9 mouse cellular contexts compared by ENCODE assay signal in the genomic region with DNA sequence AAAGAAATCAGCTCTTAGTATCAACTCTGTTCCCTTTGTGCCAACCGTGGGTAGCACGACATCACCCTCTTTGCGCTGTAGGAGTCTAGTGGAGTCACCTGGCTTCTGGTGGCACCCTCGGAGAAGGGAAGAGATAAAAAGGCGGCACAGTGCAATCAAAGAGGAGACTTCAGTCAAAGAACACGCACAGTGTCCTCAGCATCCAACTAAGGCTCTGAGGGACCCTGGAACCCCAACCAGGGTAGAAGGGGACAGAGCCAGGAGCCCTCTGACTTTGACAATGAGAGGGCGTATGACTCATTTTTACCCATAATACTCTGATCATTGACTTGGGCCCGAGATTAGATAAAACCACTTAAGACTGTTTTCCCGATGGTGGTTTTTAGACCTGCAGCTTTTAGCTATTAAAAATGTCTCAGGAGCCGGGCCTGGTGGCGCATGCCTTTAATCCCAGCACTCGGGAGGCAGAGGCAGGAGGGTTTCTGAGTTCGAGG.
DNase-seq lines count a peak whose midpoint lies in the region; ATAC-seq and TF ChIP-seq lines count a peak whose summit lies in the region.
"Had no signal": no experiment of that assay in that cellular context is flagged by ENCODE, and none has a peak within 500 bp of the region (broad histone marks: within the 10 kb centered on the region; RNA-seq: fewer than 3 reads in every experiment).

No protein-coding gene starts in this region.

- no peak overlapping the region for H3K9ac ChIP-seq in heart, embryonic 14.5 days (ENCODE audit: low read length)
- H3K9ac ChIP-seq in MEL (ENCODE audit: control insufficient read depth, low read depth, low read length, poor library complexity, severe bottlenecking), result no peak overlapping the region
- no peak overlapping the region for H3K9ac ChIP-seq in hindbrain, embryonic 14.5 days
- no peak overlapping the region for H3K9ac ChIP-seq in midbrain, embryonic 14.5 days (replicated peaks; ENCODE audit: low read length)

- no peak for TF ChIP-seq RAD21 in MEL (IDR thresholded peaks at IDR 0.05; ENCODE audit: low read depth, low read length)

- H3K4me1 ChIP-seq in heart, embryonic 14.5 days (ENCODE audit: control insufficient read depth in 2 of 2, insufficient read depth in 2 of 2, low read length in 2 of 2), result peaks cover 19 to 22% of the 10 kb centered on the region in 2 experiments
- peaks cover 0 to 21% of the 10 kb centered on the region in 2 experiments; a peak in 3 of 4 replicates for H3K4me1 ChIP-seq in MEL (ENCODE audit: control insufficient read depth in 1 of 2, insufficient read depth in 2 of 2, low read length in 2 of 2)
- peaks cover 12% of the 10 kb centered on the region for H3K4me1 ChIP-seq in hindbrain, embryonic 14.5 days (replicated peaks; ENCODE audit: control insufficient read depth, insufficient read depth, low read length)
- H3K4me1 ChIP-seq in midbrain, embryonic 14.5 days (ENCODE audit: control insufficient read depth, insufficient read depth, low read length), result 0 out of 2 replicates have a peak, but pooled peaks cover 3% of the 10 kb centered on the region

- no peaks in the 10 kb centered on the region for H3K79me2 ChIP-seq in MEL (ENCODE audit: control insufficient read depth, insufficient read depth, low read length, poor library complexity)

- no peak overlapping the region for H3K4me2 ChIP-seq in heart, embryonic 14.5 days (ENCODE audit: low read length)
- H3K4me2 ChIP-seq in hindbrain, embryonic 14.5 days (replicated peaks), result no peak overlapping the region
- no peak overlapping the region for H3K4me2 ChIP-seq in midbrain, embryonic 14.5 days (ENCODE audit: low read length)

- H3K4me3 ChIP-seq in heart, embryonic 14.5 days (ENCODE audit: control insufficient read depth in 1 of 2, insufficient read depth in 1 of 2, low read depth in 1 of 2, low read length in 2 of 2), result no peak overlapping the region
- no peak overlapping the region for H3K4me3 ChIP-seq in MEL (ENCODE audit: control insufficient read depth in 1 of 2, insufficient read depth in 1 of 2, low read depth in 2 of 2, low read length in 2 of 2)
- no peak overlapping the region for H3K4me3 ChIP-seq in hindbrain, embryonic 14.5 days (replicated peaks; ENCODE audit: low read length)
- H3K4me3 ChIP-seq in midbrain, embryonic 14.5 days (replicated peaks; ENCODE audit: low read depth, low read length), result no peak overlapping the region
- H3K4me3 ChIP-seq: left cerebral cortex, adult 2 months had no signal

- DNase-seq in heart, adult 11 months, result no peak
- peak; percentile 30 for DNase-seq in MEL (ENCODE audit: low read depth, low spot score)
- no peak for DNase-seq in hindbrain, embryonic 14.5 days (ENCODE audit: low spot score)
- DNase-seq in midbrain, embryonic 14.5 days, result no peak
- DNase-seq in adrenal gland, postnatal 25 days, result no peak
- DNase-seq in adrenal gland, postnatal 4 days (ENCODE audit: low spot score in 2 of 2), result no peak
- no peak for DNase-seq in embryo, embryonic 10 days (ENCODE audit: low spot score)

- no peak for TF ChIP-seq POLR2A in MEL (IDR thresholded peaks at IDR 0.05; ENCODE audit: control insufficient read depth in 1 of 2, insufficient read depth in 1 of 2, low read depth in 1 of 2, low read length in 2 of 2, poor library complexity in 1 of 2)

- no peak for TF ChIP-seq CTCF in MEL (IDR thresholded peaks at IDR 0.05 in 2 of 3, conservative IDR thresholded peaks at IDR 0.05 in 1 of 3; ENCODE audit: control insufficient read depth in 1 of 3, insufficient read depth in 1 of 3, low read depth in 2 of 3, low read length in 3 of 3, poor library complexity in 1 of 3, severe bottlenecking in 1 of 3)

- H3K9me3 ChIP-seq in heart, embryonic 14.5 days (ENCODE audit: control insufficient read depth, low read length), result no peaks in the 10 kb centered on the region
- no peaks in the 10 kb centered on the region for H3K9me3 ChIP-seq in MEL (replicated peaks; ENCODE audit: insufficient read depth, low read length)
- H3K9me3 ChIP-seq in hindbrain, embryonic 14.5 days (ENCODE audit: control insufficient read depth, low read length), result no peaks in the 10 kb centered on the region
- no peaks in the 10 kb centered on the region for H3K9me3 ChIP-seq in midbrain, embryonic 14.5 days (ENCODE audit: control insufficient read depth, low read length)

- no peaks in the 10 kb centered on the region for H3K27me3 ChIP-seq in heart, embryonic 14.5 days (ENCODE audit: control insufficient read depth, insufficient read depth, low read length)
- H3K27me3 ChIP-seq in MEL (ENCODE audit: control insufficient read depth in 1 of 2, insufficient read depth in 2 of 2, low read length in 2 of 2), result no peaks in the 10 kb centered on the region
- H3K27me3 ChIP-seq in hindbrain, embryonic 14.5 days (ENCODE audit: control insufficient read depth, insufficient read depth, low read length), result no peaks in the 10 kb centered on the region
- no peaks in the 10 kb centered on the region for H3K27me3 ChIP-seq in midbrain, embryonic 14.5 days (ENCODE audit: control insufficient read depth, insufficient read depth, low read length)

- WGBS in heart, embryonic 14.5 days, result 46% methylated on average over 13 of the region's 13 CpGs
- 90% methylated on average over 13 of the region's 13 CpGs for WGBS in hindbrain, embryonic 14.5 days
- 90% methylated on average over 13 of the region's 13 CpGs for WGBS in midbrain, embryonic 14.5 days

- no peaks in the 10 kb centered on the region for H3K36me3 ChIP-seq in heart, embryonic 14.5 days (ENCODE audit: control insufficient read depth, insufficient read depth, low read length)
- H3K36me3 ChIP-seq in MEL (ENCODE audit: control insufficient read depth in 1 of 2, insufficient read depth in 2 of 2, low read length in 2 of 2), result peaks cover 0 to 9% of the 10 kb centered on the region in 2 experiments; a peak in 2 of 4 replicates
- H3K36me3 ChIP-seq in hindbrain, embryonic 14.5 days (replicated peaks; ENCODE audit: control insufficient read depth, insufficient read depth), result no peaks in the 10 kb centered on the region
- no peaks in the 10 kb centered on the region for H3K36me3 ChIP-seq in midbrain, embryonic 14.5 days (ENCODE audit: control insufficient read depth, insufficient read depth, low read length)

- ATAC-seq in heart, embryonic 14.5 days (ENCODE audit: insufficient number of reproducible peaks, insufficient read depth, low FRiP score, low read depth), result no peak
- no peak for ATAC-seq in hindbrain, embryonic 14.5 days (ENCODE audit: low FRiP score)
- ATAC-seq in midbrain, embryonic 14.5 days (ENCODE audit: low FRiP score, low TSS enrichment), result no peak

- peak in 1 of 2 experiments; percentile 17; a peak in 1 of 4 replicates for TF ChIP-seq EP300 in MEL (IDR thresholded peaks at IDR 0.05; ENCODE audit: low read depth in 1 of 2, low read length in 2 of 2)

- peak overlapping the region; percentile 41 to 48; a peak in 1 of 4 replicates for H3K27ac ChIP-seq in heart, embryonic 14.5 days (replicated peaks in 1 of 2; ENCODE audit: control insufficient read depth in 1 of 2, insufficient read depth in 1 of 2, low read depth in 2 of 2, low read length in 2 of 2)
- H3K27ac ChIP-seq in MEL (ENCODE audit: control insufficient read depth, low read depth, low read length), result peak overlapping the region; percentile 56; the same call in 1 of the 2 replicates
- H3K27ac ChIP-seq in hindbrain, embryonic 14.5 days, result peak overlapping the region; percentile 16
- peak overlapping the region; percentile 60 for H3K27ac ChIP-seq in midbrain, embryonic 14.5 days (replicated peaks; ENCODE audit: low read depth, low read length)

TF ChIP-seq in MEL, 35 proteins besides CTCF, POLR2A, EP300 and RAD21:
- TF ChIP-seq USF1 (IDR thresholded peaks at IDR 0.05; ENCODE audit: low read depth, low read length) (no peak), GABPA (IDR thresholded peaks at IDR 0.05; ENCODE audit: low read depth, low read length) (no peak), GATA1 (IDR thresholded peaks at IDR 0.05; ENCODE audit: low read depth, low read length) (peak; percentile 51), JUND (IDR thresholded peaks at IDR 0.05; ENCODE audit: low read depth, low read length) (peak; percentile 60; the same call in 1 of the 2 replicates), ETS1 (IDR thresholded peaks at IDR 0.05; ENCODE audit: low read depth, low read length) (0 out of 2 replicates have a peak, but pooled peaks have one; percentile 7)
